Mouse (Mus musculus) heart, adult 2 months (tissue): Measurements from ENCODE around the gene Gm37240. TPM values are rescaled to one million over a fixed set of nuclear protein-coding genes. Genes with fewer than 3 reads are reported as not detected.

ENCODE experiments used
- DNase-seq, 2 experiments: peaks; one replicate each; pipeline ENCODE4 v3.0.0; 2021
- H3K27ac ChIP-seq: fragments of 200-600 bp; 2 replicates; pipeline ENCODE4 v1.8.1; 2022
- H3K27me3 ChIP-seq: fragments of 200-500 bp; 2 replicates; pipeline ENCODE4 v1.6.1; 2012; ENCODE audit warnings: mild to moderate bottlenecking, low read length, inconsistent platforms, mixed read lengths; ENCODE audit not compliant: control insufficient read depth, insufficient read depth
- H3K36me3 ChIP-seq: fragments of 200-500 bp; 2 replicates; pipeline ENCODE4 v1.6.1; 2012; ENCODE audit warnings: low read length, inconsistent platforms; ENCODE audit not compliant: control insufficient read depth, insufficient read depth
- H3K4me1 ChIP-seq: fragments of 200-500 bp; 2 replicates; pipeline ENCODE4 v1.6.1; 2011; ENCODE audit warnings: low read length; ENCODE audit not compliant: control insufficient read depth, insufficient read depth
- H3K4me3 ChIP-seq: fragments of 200-600 bp; 2 replicates; pipeline ENCODE4 v1.8.1; 2022
- H3K79me2 ChIP-seq: fragments of 200-500 bp; replicated peaks from 2 replicates; pipeline ENCODE4 v1.6.1; 2012; ENCODE audit warnings: mild to moderate bottlenecking, inconsistent platforms, low read length, moderate library complexity, mixed read lengths; ENCODE audit not compliant: control insufficient read depth, insufficient read depth
- H3K9ac ChIP-seq: fragments of 200-500 bp; 2 replicates; pipeline ENCODE4 v1.6.1; 2012; ENCODE audit warnings: low read depth, mild to moderate bottlenecking, control low read depth, inconsistent platforms, low read length, mixed read lengths
- CTCF ChIP-seq: fragments of 200-600 bp; IDR thresholded peaks from 2 replicates; pipeline ENCODE4 v1.8.1; 2022; ENCODE audit warnings: antibody characterized with exemption, mild to moderate bottlenecking, moderate library complexity
- EP300 ChIP-seq: fragments of 200-500 bp; IDR thresholded peaks from 2 replicates; pipeline ENCODE4 v1.6.1; 2011; ENCODE audit warnings: low read depth, low read length, control low read depth; ENCODE audit not compliant: insufficient read depth
- POLR2A ChIP-seq: fragments of 200-500 bp; IDR thresholded peaks from 2 replicates; pipeline ENCODE4 v1.6.1; 2011; ENCODE audit warnings: mild to moderate bottlenecking, low read depth, low read length, control low read depth; ENCODE audit not compliant: insufficient read depth
- WGBS: fragments of 180-500 bp; shearing (Covaris S2); methylation state at CpG from one replicate; pipeline ENCODE4 v1.1.7; 2018; 5-methylcytosine and 5-hydroxymethylcytosine counted together
- intact Hi-C: fragments of 180-260 bp; cut with DNase I; formaldehyde crosslinking; loops from one replicate; pipeline ENCODE4 v1.15.1; 2025
- polyA plus RNA-seq: library from polyadenylated mRNA; depleted of rRNA; stranded (reverse); fragments of >200 nt; gene quantifications from 2 replicates; pipeline ENCODE4 v1.2.3, GENCODE M21; 2012
- total RNA-seq, 2 experiments: library from RNA; stranded (reverse); gene quantifications; 2 replicates each; pipeline ENCODE4 v1.2.3; 2021

The Gm37240 gene
- total and polyA plus RNA-seq, 3 experiments, result 25.0 to 45.3 (median 36.6) TPM

DNA sequence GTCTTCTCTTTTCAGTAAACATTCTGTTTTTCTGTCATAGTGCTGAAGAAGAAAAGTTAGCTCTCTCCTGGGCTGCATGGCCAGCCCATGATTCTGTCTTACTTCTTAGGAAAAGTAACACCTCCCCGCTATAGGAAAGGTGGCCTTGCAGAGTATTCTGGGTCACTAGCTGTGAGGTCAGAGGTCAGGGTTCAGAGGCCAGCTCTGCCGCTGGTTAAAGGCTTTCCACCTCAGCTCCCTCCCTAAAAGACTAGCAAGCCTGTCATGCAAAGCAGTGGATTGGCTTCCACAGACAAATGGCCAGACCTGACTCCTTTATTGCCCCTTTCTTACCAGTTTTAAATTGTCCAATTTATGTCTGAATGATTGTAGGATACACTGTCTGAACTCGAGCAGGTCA lies 23.3 kb downstream of the Gm37240 start:
- 61% methylated on average over 3 of the region's 3 CpGs for WGBS
- peaks cover 2% of the 10 kb centered on the region; the same call in 1 of the 2 replicates for H3K36me3 ChIP-seq
- no peaks in the 10 kb centered on the region for H3K79me2 ChIP-seq
- no peak for TF ChIP-seq CTCF
- TF ChIP-seq EP300, result no peak
- TF ChIP-seq POLR2A, result no peak
- intact Hi-C loops, result loop anchor here (2.0 kb wide), 1 partner anchor 23 kb away; the partner anchor contains the start of genes Glt28d2 and Gm37240
- H3K9ac ChIP-seq, result no peak overlapping the region
- H3K4me1 ChIP-seq, result peaks cover 5% of the 10 kb centered on the region
- no peaks in the 10 kb centered on the region for H3K27me3 ChIP-seq
- DNase-seq, result no peak
- H3K4me3 ChIP-seq, result no peak overlapping the region
- H3K27ac ChIP-seq, result peak overlapping the region; percentile 61; the same call in 1 of the 2 replicates

DNA sequence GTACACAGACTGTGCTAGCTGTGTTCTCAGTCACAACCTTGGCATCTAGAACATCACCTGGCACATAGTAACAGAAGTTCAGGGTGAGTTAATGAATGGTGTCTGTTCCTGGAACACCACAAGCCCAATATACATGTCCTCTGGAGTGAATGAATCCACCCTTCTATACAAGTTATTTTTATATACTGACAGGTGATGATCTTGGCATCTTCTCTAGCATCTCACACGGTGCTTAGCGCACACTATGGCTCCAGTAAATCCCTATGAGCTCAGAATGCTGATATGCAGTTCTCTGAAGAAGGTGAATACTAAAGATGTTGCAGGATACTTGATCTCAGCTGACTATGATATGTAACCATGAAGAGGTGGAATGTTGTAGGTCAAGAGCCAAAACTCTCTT lies 24.4 kb downstream of the Gm37240 start:
- Histone ChIP-seq H3K36me3 (peaks cover 3% of the 10 kb centered on the region), H3K27ac (peak overlapping the region; percentile 2; the same call in 1 of the 2 replicates)
- WGBS, result 64% methylated on average over 2 of the region's 2 CpGs

DNA sequence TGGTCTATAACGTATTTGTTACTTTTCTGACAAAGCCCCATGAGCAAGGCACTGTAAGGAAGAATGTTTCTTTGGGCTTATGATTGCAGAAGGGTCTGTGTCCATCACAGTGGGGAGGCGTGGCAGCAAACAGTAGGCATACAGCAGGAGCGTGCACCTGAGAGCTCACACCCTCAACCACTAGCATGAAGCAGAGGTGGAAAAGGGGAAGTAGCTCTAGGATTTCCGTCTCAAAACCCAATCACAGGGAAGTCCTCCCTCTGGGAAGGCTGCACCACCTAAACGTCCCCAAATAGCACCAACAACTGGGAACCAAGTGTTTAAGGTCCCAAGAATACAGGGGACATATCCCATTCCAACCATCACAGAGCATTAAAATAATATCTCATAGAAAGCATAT lies 26.3 kb downstream of the Gm37240 start:
- H3K4me3 ChIP-seq, result no peak overlapping the region
- peaks cover 2% of the 10 kb centered on the region; the same call in 1 of the 2 replicates for H3K79me2 ChIP-seq
- H3K36me3 ChIP-seq, result peaks cover 14% of the 10 kb centered on the region
- DNase-seq, result no peak
- intact Hi-C loops, result no loop called here
- peaks cover 9% of the 10 kb centered on the region for H3K4me1 ChIP-seq
- WGBS, result 75% methylated on average over 5 of the region's 5 CpGs
- H3K27ac ChIP-seq, result no peak overlapping the region
- H3K27me3 ChIP-seq, result no peaks in the 10 kb centered on the region
- H3K9ac ChIP-seq, result no peak overlapping the region
- TF ChIP-seq EP300, result no peak
- TF ChIP-seq CTCF, result no peak
- TF ChIP-seq POLR2A, result no peak

More for the DNA sequence above, 24.4 kb downstream of the Gm37240 start:
- no peak overlapping the region for H3K9ac ChIP-seq
- H3K4me1 ChIP-seq, result peaks cover 9% of the 10 kb centered on the region
- intact Hi-C loops, result no loop called here
- DNase-seq, result no peak
- no peaks in the 10 kb centered on the region for H3K79me2 ChIP-seq
- no peak overlapping the region for H3K4me3 ChIP-seq
- TF ChIP-seq POLR2A (no peak), CTCF (no peak), EP300 (no peak)
- H3K27me3 ChIP-seq, result no peaks in the 10 kb centered on the region

DNA sequence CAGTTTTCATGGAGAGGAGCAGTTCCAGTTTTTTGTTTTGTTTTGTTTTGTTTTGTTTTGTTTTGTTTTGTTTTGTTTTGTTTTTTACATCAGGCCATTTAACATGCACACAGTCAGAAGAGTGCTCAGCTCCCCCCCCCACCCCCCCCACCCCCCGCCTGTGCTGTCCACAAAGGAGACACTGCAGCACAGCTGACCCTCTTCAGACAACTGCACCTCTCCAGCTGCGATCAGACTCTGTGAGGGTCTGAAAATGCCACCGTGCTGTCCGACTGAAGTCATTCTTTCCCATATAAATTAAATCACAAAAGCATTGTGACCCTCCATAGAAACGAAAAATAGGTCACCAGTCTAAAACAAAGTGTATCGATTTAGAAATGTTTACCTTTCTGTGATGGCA lies 28.0 kb downstream of the Gm37240 start:
- Histone ChIP-seq H3K4me1 (peaks cover 8% of the 10 kb centered on the region), H3K27me3 (no peaks in the 10 kb centered on the region), H3K4me3 (no peak overlapping the region), H3K9ac (no peak overlapping the region; the same call in 1 of the 2 replicates), H3K27ac (peak overlapping the region; percentile 84), H3K79me2 (peaks cover 2% of the 10 kb centered on the region; the same call in 1 of the 2 replicates), H3K36me3 (peaks cover 14% of the 10 kb centered on the region)
- intact Hi-C loops, result no loop called here
- DNase-seq, result no peak
- TF ChIP-seq EP300 (no peak), CTCF (no peak), POLR2A (no peak)
- WGBS, result 65% methylated on average over 6 of the region's 6 CpGs

DNA sequence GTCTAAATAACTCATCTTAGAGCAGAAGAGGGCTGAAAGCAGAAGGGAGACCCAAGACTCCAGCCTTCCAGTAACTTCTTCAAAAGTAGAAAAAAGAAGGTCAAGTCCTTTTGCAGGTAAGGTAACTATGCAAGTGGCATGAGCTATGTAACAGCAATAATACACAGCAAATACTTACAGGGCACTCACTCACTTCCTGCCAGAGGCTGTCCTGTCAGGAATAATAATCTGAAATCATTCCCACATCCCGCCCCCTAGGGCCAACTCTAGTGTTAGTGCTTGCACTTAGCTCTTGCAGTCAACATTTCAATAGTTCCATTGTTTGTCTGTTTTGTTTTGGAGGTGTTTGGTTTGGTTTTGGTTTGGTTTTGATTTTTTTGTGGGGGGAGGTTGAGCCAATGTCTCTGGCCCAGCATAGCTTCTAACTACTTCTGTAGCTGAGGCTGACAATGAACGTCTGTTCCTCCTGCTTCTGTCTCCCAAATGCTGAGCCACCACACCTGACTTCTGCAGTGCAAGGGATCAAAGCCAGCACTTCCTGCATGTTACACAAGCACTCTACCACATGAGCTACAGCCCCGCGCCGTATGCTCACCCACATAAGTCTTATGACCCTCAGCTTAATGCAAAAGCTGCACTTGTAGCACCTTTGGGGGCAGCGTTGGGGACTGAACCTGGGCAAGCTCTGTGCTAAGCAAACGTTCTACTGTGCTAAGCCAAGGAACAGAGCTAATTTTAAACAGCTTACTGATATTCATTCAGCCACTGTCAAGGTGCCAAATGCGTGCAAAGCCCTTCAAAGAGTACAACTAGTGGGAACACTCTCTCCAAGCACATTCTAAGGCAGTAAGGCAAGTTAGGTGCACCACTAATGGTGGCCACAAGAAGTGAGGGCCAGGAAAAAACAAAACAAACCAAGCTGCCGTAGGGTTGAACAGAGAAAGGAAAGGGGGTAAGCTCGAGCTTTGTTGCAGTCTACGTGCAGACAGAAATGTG lies 28.9 kb downstream of the Gm37240 start:
- intact Hi-C loops, result no loop called here
- H3K36me3 ChIP-seq, result peaks cover 16% of the 10 kb centered on the region
- H3K4me1 ChIP-seq, result peaks cover 9% of the 10 kb centered on the region
- no peak overlapping the region; the same call in 1 of the 2 replicates for H3K4me3 ChIP-seq
- H3K27me3 ChIP-seq, result no peaks in the 10 kb centered on the region
- 37% methylated on average over 11 of the region's 11 CpGs for WGBS
- H3K9ac ChIP-seq, result peak overlapping the region; percentile 38; the same call in 1 of the 2 replicates
- H3K27ac ChIP-seq, result peak overlapping the region; percentile 84
- DNase-seq, result peak; percentile 47 to 72
- TF ChIP-seq POLR2A (no peak), EP300 (0 out of 2 replicates have a peak, but pooled peaks have one; percentile 45), CTCF (peak; percentile 11; the same call in 1 of the 2 replicates)
- peaks cover 2% of the 10 kb centered on the region; the same call in 1 of the 2 replicates for H3K79me2 ChIP-seq
